ENCODE assay signal across 27 mouse cellular contexts in the genomic region with DNA sequence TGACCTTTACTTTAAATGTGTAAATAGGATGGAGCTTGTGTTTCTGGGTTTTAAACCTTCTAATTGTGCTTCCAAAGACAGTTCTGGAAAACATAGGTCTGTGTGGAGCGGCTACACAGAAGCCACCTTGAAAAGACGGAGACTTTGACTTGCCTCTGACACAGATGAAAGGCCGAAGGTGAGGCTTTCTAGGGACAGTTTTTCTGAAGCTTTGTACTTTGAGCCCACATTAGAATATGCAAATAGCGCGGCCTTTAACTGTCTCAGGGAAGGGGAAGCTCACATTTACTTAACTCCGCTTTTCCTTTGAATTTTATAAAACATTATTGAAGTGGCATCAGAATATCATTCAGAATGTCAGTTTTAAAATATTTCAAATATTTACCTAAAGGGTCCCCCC.
DNase-seq lines count a peak whose midpoint lies in the region; ATAC-seq lines count a peak whose summit lies in the region.
"Had no signal": no experiment of that assay in that cellular context is flagged by ENCODE, and none has a peak within 500 bp of the region (broad histone marks: within the 10 kb centered on the region; RNA-seq: fewer than 3 reads in every experiment).

No protein-coding gene starts in this region.

- H3K27ac ChIP-seq in midbrain, embryonic 11.5 days (ENCODE audit: low read depth, low read length), result no peak overlapping the region
- H3K27ac ChIP-seq in midbrain, embryonic 15.5 days, result no peak overlapping the region
- H3K27ac ChIP-seq in forebrain, embryonic 11.5 days (ENCODE audit: low read depth, low read length), result no peak overlapping the region
- H3K27ac ChIP-seq: embryonic facial prominence, embryonic 10.5 days; embryonic facial prominence, embryonic 15.5 days; forebrain, embryonic 13.5 days; heart, embryonic 13.5 days; hindbrain, embryonic 14.5 days; left cerebral cortex, adult 2 months; limb, embryonic 12.5 days; liver, embryonic 13.5 days; midbrain, embryonic 12.5 days; neural tube, embryonic 13.5 days had no signal

- no peak overlapping the region for H3K9ac ChIP-seq in midbrain, embryonic 11.5 days (ENCODE audit: low read length)
- no peak overlapping the region for H3K9ac ChIP-seq in midbrain, embryonic 15.5 days
- no peak overlapping the region for H3K9ac ChIP-seq in forebrain, embryonic 11.5 days (ENCODE audit: low read length)
- H3K9ac ChIP-seq: embryonic facial prominence, embryonic 15.5 days; forebrain, embryonic 13.5 days; heart, embryonic 13.5 days; hindbrain, embryonic 14.5 days; limb, embryonic 12.5 days; liver, embryonic 13.5 days; midbrain, embryonic 12.5 days; neural tube, embryonic 13.5 days had no signal

- DNase-seq in kidney, adult 8-10 months, result peak; percentile 44 to 71
- DNase-seq in kidney, postnatal 4 days, result no peak
- peak; percentile 66 for DNase-seq in midbrain, embryonic 11.5 days (ENCODE audit: low spot score, missing footprints)
- DNase-seq in kidney, postnatal 14 days, result peak; percentile 47
- DNase-seq in left cerebral cortex, adult 11 months (ENCODE audit: low spot score), result no peak
- no peak for DNase-seq in forebrain, embryonic 11.5 days (ENCODE audit: low spot score)
- no peak for DNase-seq in c-Kit-positive CD71-positive TER-119-positive erythroid progenitor cells, embryonic 14.5 days (ENCODE audit: low spot score)
- DNase-seq: adrenal gland, adult 2 months; cerebellum, adult 8-10 months; cerebellum, postnatal 25 days; gastrocnemius, postnatal 10 days; heart, postnatal 10 days; liver, embryonic 13.5 days; lung, adult 2 months; lung, postnatal 14 days; thymus, postnatal 4 days had no signal

- no peak for ATAC-seq in midbrain, embryonic 11.5 days (ENCODE audit: low FRiP score)
- ATAC-seq in midbrain, embryonic 15.5 days (replicated peaks), result no peak
- ATAC-seq in forebrain, embryonic 11.5 days (replicated peaks; ENCODE audit: low FRiP score), result no peak
- ATAC-seq: activated CD4-positive, CD25-positive, alpha-beta regulatory T cell, adult 4 months; forebrain, embryonic 13.5 days had no signal

- no peaks in the 10 kb centered on the region for H3K9me3 ChIP-seq in midbrain, embryonic 11.5 days (ENCODE audit: control insufficient read depth, low read length)
- no peaks in the 10 kb centered on the region for H3K9me3 ChIP-seq in midbrain, embryonic 15.5 days
- no peaks in the 10 kb centered on the region for H3K9me3 ChIP-seq in forebrain, embryonic 11.5 days (ENCODE audit: control insufficient read depth, low read length)
- H3K9me3 ChIP-seq: embryonic facial prominence, embryonic 10.5 days; embryonic facial prominence, embryonic 15.5 days; forebrain, embryonic 13.5 days; heart, embryonic 13.5 days; limb, embryonic 12.5 days; liver, embryonic 13.5 days; midbrain, embryonic 12.5 days; neural tube, embryonic 13.5 days had no signal

- H3K27me3 ChIP-seq in midbrain, embryonic 11.5 days (ENCODE audit: control insufficient read depth, insufficient read depth, low read length), result no peaks in the 10 kb centered on the region; the same call in 1 of the 2 replicates
- no peaks in the 10 kb centered on the region; the same call in 1 of the 2 replicates for H3K27me3 ChIP-seq in midbrain, embryonic 15.5 days (replicated peaks)
- H3K27me3 ChIP-seq in forebrain, embryonic 11.5 days (ENCODE audit: control insufficient read depth, insufficient read depth, low read length), result no peaks in the 10 kb centered on the region
- H3K27me3 ChIP-seq: embryonic facial prominence, embryonic 15.5 days; forebrain, embryonic 13.5 days; liver, embryonic 13.5 days had no signal

- peaks cover 13% of the 10 kb centered on the region for H3K4me1 ChIP-seq in midbrain, embryonic 11.5 days (ENCODE audit: control insufficient read depth, insufficient read depth, low read length)
- H3K4me1 ChIP-seq in midbrain, embryonic 15.5 days, result peaks cover 16% of the 10 kb centered on the region
- peaks cover 7% of the 10 kb centered on the region; the same call in 1 of the 2 replicates for H3K4me1 ChIP-seq in forebrain, embryonic 11.5 days (replicated peaks; ENCODE audit: control insufficient read depth, insufficient read depth, low read length)
- H3K4me1 ChIP-seq: heart, embryonic 13.5 days had no signal

- no peak overlapping the region for H3K4me2 ChIP-seq in midbrain, embryonic 11.5 days
- H3K4me2 ChIP-seq in midbrain, embryonic 15.5 days, result no peak overlapping the region
- H3K4me2 ChIP-seq in forebrain, embryonic 11.5 days (ENCODE audit: low read depth, low read length, severe bottlenecking), result no peak overlapping the region
- H3K4me2 ChIP-seq: embryonic facial prominence, embryonic 15.5 days; forebrain, embryonic 13.5 days; heart, embryonic 13.5 days; hindbrain, embryonic 14.5 days; limb, embryonic 12.5 days; liver, embryonic 13.5 days; midbrain, embryonic 12.5 days; neural tube, embryonic 13.5 days had no signal

- no peak overlapping the region for H3K4me3 ChIP-seq in midbrain, embryonic 11.5 days (ENCODE audit: low read depth, low read length)
- H3K4me3 ChIP-seq in midbrain, embryonic 15.5 days, result no peak overlapping the region
- no peak overlapping the region for H3K4me3 ChIP-seq in forebrain, embryonic 11.5 days (ENCODE audit: low read depth, low read length)
- H3K4me3 ChIP-seq: embryonic facial prominence, embryonic 10.5 days; embryonic facial prominence, embryonic 15.5 days; forebrain, embryonic 13.5 days; heart, embryonic 13.5 days; left cerebral cortex, adult 2 months; limb, embryonic 12.5 days; liver, embryonic 13.5 days; midbrain, embryonic 12.5 days; neural tube, embryonic 13.5 days had no signal

- WGBS in midbrain, embryonic 11.5 days, result 77% methylated on average over 6 of the region's 6 CpGs
- WGBS in midbrain, embryonic 15.5 days, result 76% methylated on average over 6 of the region's 6 CpGs
- WGBS in forebrain, embryonic 11.5 days, result 79% methylated on average over 6 of the region's 6 CpGs

- H3K36me3 ChIP-seq in midbrain, embryonic 11.5 days (ENCODE audit: control insufficient read depth, insufficient read depth, low read length), result no peaks in the 10 kb centered on the region
- H3K36me3 ChIP-seq in midbrain, embryonic 15.5 days (replicated peaks), result no peaks in the 10 kb centered on the region
- H3K36me3 ChIP-seq in forebrain, embryonic 11.5 days (ENCODE audit: control insufficient read depth, insufficient read depth, low read length), result no peaks in the 10 kb centered on the region
- H3K36me3 ChIP-seq: embryonic facial prominence, embryonic 10.5 days; embryonic facial prominence, embryonic 15.5 days; heart, embryonic 13.5 days; limb, embryonic 12.5 days; liver, embryonic 13.5 days; midbrain, embryonic 12.5 days; neural tube, embryonic 13.5 days had no signal

Comparison
In these comparisons a context has a peak if more than half of its experiments do, and no peak if none do; other contexts are left out.
1. DNase-seq: peak in kidney, adult 8-10 months (2 of 2), midbrain, embryonic 11.5 days (single experiment) and kidney, postnatal 14 days (single experiment); none in kidney, postnatal 4 days (0 of 2), left cerebral cortex, adult 11 months (single experiment), forebrain, embryonic 11.5 days (single experiment) and c-Kit-positive CD71-positive TER-119-positive erythroid progenitor cells, embryonic 14.5 days (single experiment).